Mouse (Mus musculus): ENCODE results near the gene Acvr1c. TPM values are rescaled to one million over a fixed set of nuclear protein-coding genes. Genes with fewer than 3 reads are reported as not detected.

Acvr1c gene
- total RNA-seq (2021) = 1 to 10 TPM in 1 of 2 experiments, under 1 TPM in 1; 0.68 to 1.0 TPM

- peak; percentile 66 for DNase-seq
These were observed at the start of gene Acvr1c for GRCm38 (mm10) chr2:58357414-58358131. Gene Acvr1c, minus strand, starts transcription at chr2:58357895.

- DNase-seq = no peak
These were observed 45.8 kb upstream of the Acvr1c start for GRCm38 (mm10) chr2:58403481-58403880.

- no peak for DNase-seq
These were observed 30.9 kb upstream of the Acvr1c start for GRCm38 (mm10) chr2:58388601-58389000.

- DNase-seq = no peak
These were observed 22.3 kb upstream of the Acvr1c start for GRCm38 (mm10) chr2:58380020-58380419.

- DNase-seq = no peak
These were observed 21.8 kb upstream of the Acvr1c start for GRCm38 (mm10) chr2:58379475-58379874.

- DNase-seq = no peak
These were observed 19.9 kb upstream of the Acvr1c start for GRCm38 (mm10) chr2:58377417-58378130.

- DNase-seq = no peak
These were observed 8.5 kb upstream of the Acvr1c start for GRCm38 (mm10) chr2:58366196-58366595.

- DNase-seq = no peak
These were observed 3.8 kb upstream of the Acvr1c start for GRCm38 (mm10) chr2:58361361-58362046.

GRCm38 (mm10) chr2:58358132-58358460, 401 bp upstream of the Acvr1c start:
- no peak for DNase-seq

GRCm38 (mm10) chr2:58357068-58357413, 654 bp downstream of the Acvr1c start:
- no peak for DNase-seq

GRCm38 (mm10) chr2:58354389-58354788, 3.3 kb downstream of the Acvr1c start:
- no peak for DNase-seq

- no peak for DNase-seq
These were observed 4.8 kb downstream of the Acvr1c start for GRCm38 (mm10) chr2:58352846-58353245.

- no peak for DNase-seq
These were observed 7.0 kb downstream of the Acvr1c start for GRCm38 (mm10) chr2:58350657-58351056.

- no peak for DNase-seq
These were observed 21.0 kb downstream of the Acvr1c start for GRCm38 (mm10) chr2:58336730-58337129.

- DNase-seq = no peak
These were observed 28.1 kb downstream of the Acvr1c start for GRCm38 (mm10) chr2:58329589-58329988.

- DNase-seq = peak; percentile 43
These were observed 33.4 kb downstream of the Acvr1c start for GRCm38 (mm10) chr2:58324118-58324901.

GRCm38 (mm10) chr2:58323274-58323673, 34.4 kb downstream of the Acvr1c start:
- no peak for DNase-seq

GRCm38 (mm10) chr2:58316186-58316585, 41.5 kb downstream of the Acvr1c start:
- DNase-seq = no peak

GRCm38 (mm10) chr2:58309695-58310094, 48.0 kb downstream of the Acvr1c start:
- DNase-seq = no peak

GRCm38 (mm10) chr2:58304450-58304849, 53.2 kb downstream of the Acvr1c start:
- no peak for DNase-seq

GRCm38 (mm10) chr2:58289759-58290431, 67.8 kb downstream of the Acvr1c start:
- DNase-seq = no peak

- DNase-seq = no peak
These were observed 68.4 kb downstream of the Acvr1c start for GRCm38 (mm10) chr2:58289331-58289730.

All from heart, postnatal 4 days (tissue).